Mouse (Mus musculus): ENCODE measurements around the gene Tmem200b. TPM values are rescaled to one million over a fixed set of nuclear protein-coding genes. Genes with fewer than 3 reads are reported as not detected.

The Tmem200b gene
- polyA plus RNA-seq, 1 experiment from 2014 or later: 4.3 TPM

DNA sequence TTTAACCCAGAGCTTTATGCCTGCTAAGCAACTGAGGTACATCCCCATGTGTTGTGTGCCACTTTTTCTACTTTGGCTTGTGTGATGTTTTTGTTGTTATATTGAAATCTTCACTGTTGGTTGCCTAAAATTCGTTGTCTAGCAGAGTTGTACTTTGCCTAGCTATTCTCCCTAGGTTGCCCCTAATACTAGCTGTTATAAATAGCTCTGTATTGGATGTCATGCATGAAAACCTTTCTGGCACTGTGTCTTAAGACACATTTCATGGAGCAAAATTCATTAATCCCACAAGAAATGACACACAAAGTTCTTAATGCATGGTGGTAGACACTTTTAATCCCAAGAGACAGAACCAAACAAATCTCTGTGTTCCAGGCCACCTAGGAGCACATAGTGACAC lies 41.9 kb upstream of the Tmem200b start:
- no peaks in the 10 kb centered on the region for H3K27me3 ChIP-seq (ENCODE audit: control insufficient read depth, insufficient read depth, low read length)
- no peak overlapping the region for H3K4me2 ChIP-seq (ENCODE audit: low read length)
- no peak for ATAC-seq (ENCODE audit: insufficient number of reproducible peaks, insufficient read depth, low FRiP score, low read depth)
- H3K36me3 ChIP-seq (ENCODE audit: control insufficient read depth, insufficient read depth, low read length): peaks cover 2% of the 10 kb centered on the region; the same call in 1 of the 2 replicates
- no peak overlapping the region; a peak in 1 of 4 replicates for H3K27ac ChIP-seq (replicated peaks in 1 of 2; ENCODE audit: control insufficient read depth in 1 of 2, insufficient read depth in 1 of 2, low read depth in 2 of 2, low read length in 2 of 2)
- no peak overlapping the region for H3K4me3 ChIP-seq (ENCODE audit: control insufficient read depth in 1 of 2, insufficient read depth in 1 of 2, low read depth in 1 of 2, low read length in 2 of 2)
- H3K4me1 ChIP-seq (ENCODE audit: control insufficient read depth in 2 of 2, insufficient read depth in 2 of 2, low read length in 2 of 2): peaks cover 10 to 74% of the 10 kb centered on the region in 2 experiments
- H3K9me3 ChIP-seq (ENCODE audit: control insufficient read depth, low read length): no peaks in the 10 kb centered on the region
- no peak overlapping the region for H3K9ac ChIP-seq (ENCODE audit: low read length)
- WGBS: 54% methylated on average over 1 of the region's 1 CpGs

DNA sequence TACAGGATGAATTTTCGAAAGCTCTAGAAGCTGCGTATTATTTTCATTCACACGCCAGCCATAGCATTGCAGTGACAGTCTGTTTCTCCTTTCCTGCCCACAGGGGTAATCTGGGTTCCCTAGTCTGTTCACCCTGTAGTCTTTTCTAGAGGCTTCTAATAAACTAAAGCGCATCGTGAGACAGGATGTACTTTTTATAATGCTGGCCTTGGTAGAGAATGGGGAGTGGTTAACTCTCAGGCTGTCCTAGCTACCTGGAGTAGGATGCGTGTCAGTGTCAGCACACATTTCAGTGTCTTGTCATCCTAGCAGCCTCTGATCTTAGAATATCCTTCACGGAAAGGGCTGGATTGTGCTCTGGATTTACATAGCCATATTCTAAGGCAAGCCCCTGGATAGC lies 40.3 kb upstream of the Tmem200b start:
- peaks cover 13 to 67% of the 10 kb centered on the region in 2 experiments for H3K4me1 ChIP-seq (ENCODE audit: control insufficient read depth in 2 of 2, insufficient read depth in 2 of 2, low read length in 2 of 2)
- H3K36me3 ChIP-seq (ENCODE audit: control insufficient read depth, insufficient read depth, low read length): peaks cover 18% of the 10 kb centered on the region
- no peak overlapping the region for H3K9ac ChIP-seq (ENCODE audit: low read length)
- ATAC-seq (ENCODE audit: insufficient number of reproducible peaks, insufficient read depth, low FRiP score, low read depth): no peak
- H3K27me3 ChIP-seq (ENCODE audit: control insufficient read depth, insufficient read depth, low read length): no peaks in the 10 kb centered on the region
- whole genome bisulfite sequencing: 83% methylated on average over 7 of the region's 7 CpGs
- no peak overlapping the region for H3K4me3 ChIP-seq (ENCODE audit: control insufficient read depth in 1 of 2, insufficient read depth in 1 of 2, low read depth in 1 of 2, low read length in 2 of 2)
- no peak overlapping the region for H3K4me2 ChIP-seq (ENCODE audit: low read length)
- H3K9me3 ChIP-seq (ENCODE audit: control insufficient read depth, low read length): no peaks in the 10 kb centered on the region
- H3K27ac ChIP-seq (replicated peaks in 1 of 2; ENCODE audit: control insufficient read depth in 1 of 2, insufficient read depth in 1 of 2, low read depth in 2 of 2, low read length in 2 of 2): no peak overlapping the region

DNA sequence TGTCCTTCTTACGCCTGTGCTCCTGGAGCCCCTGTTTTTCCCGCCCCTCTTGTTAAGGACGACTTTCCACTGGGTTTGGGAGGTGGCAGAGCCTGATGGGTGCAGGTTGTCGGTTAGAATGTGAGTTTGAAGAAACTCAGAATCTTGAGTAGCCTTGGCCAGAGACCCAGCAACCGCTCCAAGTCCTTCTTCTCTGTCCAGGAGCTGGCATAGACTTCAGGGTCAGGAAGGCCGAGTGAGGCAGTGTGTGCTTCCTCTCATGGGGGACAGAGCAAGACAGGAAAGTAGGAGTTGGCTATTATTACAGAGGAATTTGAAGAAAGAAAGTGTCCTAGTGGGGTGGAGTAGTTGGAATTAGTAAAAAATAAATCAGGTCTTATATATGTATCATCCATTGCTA lies 38.0 kb upstream of the Tmem200b start:
- Histone ChIP-seq H3K27ac (replicated peaks in 1 of 2; ENCODE audit: control insufficient read depth in 1 of 2, insufficient read depth in 1 of 2, low read depth in 2 of 2, low read length in 2 of 2) (no peak overlapping the region), H3K27me3 (ENCODE audit: control insufficient read depth, insufficient read depth, low read length) (no peaks in the 10 kb centered on the region), H3K36me3 (ENCODE audit: control insufficient read depth, insufficient read depth, low read length) (peaks cover 27% of the 10 kb centered on the region), H3K4me1 (ENCODE audit: control insufficient read depth in 2 of 2, insufficient read depth in 2 of 2, low read length in 2 of 2) (peaks cover 8 to 53% of the 10 kb centered on the region in 2 experiments; a peak in 3 of 4 replicates), H3K4me2 (ENCODE audit: low read length) (no peak overlapping the region), H3K9ac (ENCODE audit: low read length) (no peak overlapping the region), H3K4me3 (ENCODE audit: control insufficient read depth in 1 of 2, insufficient read depth in 1 of 2, low read depth in 1 of 2, low read length in 2 of 2) (no peak overlapping the region), H3K9me3 (ENCODE audit: control insufficient read depth, low read length) (no peaks in the 10 kb centered on the region)
- no peak for ATAC-seq (ENCODE audit: insufficient number of reproducible peaks, insufficient read depth, low FRiP score, low read depth)
- 65% methylated on average over 6 of the region's 6 CpGs for WGBS

- Histone ChIP-seq H3K9ac (ENCODE audit: low read length) (no peak overlapping the region), H3K4me2 (ENCODE audit: low read length) (no peak overlapping the region), H3K27ac (replicated peaks in 1 of 2; ENCODE audit: control insufficient read depth in 1 of 2, insufficient read depth in 1 of 2, low read depth in 2 of 2, low read length in 2 of 2) (no peak overlapping the region), H3K27me3 (ENCODE audit: control insufficient read depth, insufficient read depth, low read length) (no peaks in the 10 kb centered on the region), H3K4me3 (ENCODE audit: control insufficient read depth in 1 of 2, insufficient read depth in 1 of 2, low read depth in 1 of 2, low read length in 2 of 2) (no peak overlapping the region), H3K9me3 (ENCODE audit: control insufficient read depth, low read length) (no peaks in the 10 kb centered on the region), H3K36me3 (ENCODE audit: control insufficient read depth, insufficient read depth, low read length) (peaks cover 37% of the 10 kb centered on the region), H3K4me1 (ENCODE audit: control insufficient read depth in 2 of 2, insufficient read depth in 2 of 2, low read length in 2 of 2) (peaks cover 10 to 42% of the 10 kb centered on the region in 2 experiments; a peak in 3 of 4 replicates)
- no peak for ATAC-seq (ENCODE audit: insufficient number of reproducible peaks, insufficient read depth, low FRiP score, low read depth)
- 64% methylated on average over 6 of the region's 6 CpGs for WGBS
Observed at GRCm38 (mm10) chr4:131885376-131885775, 36.2 kb upstream of the Tmem200b start.

GRCm38 (mm10) chr4:131888564-131888963 lies 33.0 kb upstream of the Tmem200b start:
- peaks cover 65% of the 10 kb centered on the region for H3K36me3 ChIP-seq (ENCODE audit: control insufficient read depth, insufficient read depth, low read length)
- H3K4me2 ChIP-seq (ENCODE audit: low read length): no peak overlapping the region
- H3K9me3 ChIP-seq (ENCODE audit: control insufficient read depth, low read length): no peaks in the 10 kb centered on the region
- ATAC-seq (ENCODE audit: insufficient number of reproducible peaks, insufficient read depth, low FRiP score, low read depth): no peak
- no peak overlapping the region for H3K27ac ChIP-seq (replicated peaks in 1 of 2; ENCODE audit: control insufficient read depth in 1 of 2, insufficient read depth in 1 of 2, low read depth in 2 of 2, low read length in 2 of 2)
- H3K4me3 ChIP-seq (ENCODE audit: control insufficient read depth in 1 of 2, insufficient read depth in 1 of 2, low read depth in 1 of 2, low read length in 2 of 2): no peak overlapping the region
- 23% methylated on average over 1 of the region's 1 CpGs for WGBS
- H3K4me1 ChIP-seq (ENCODE audit: control insufficient read depth in 2 of 2, insufficient read depth in 2 of 2, low read length in 2 of 2): peaks cover 6 to 23% of the 10 kb centered on the region in 2 experiments; a peak in 3 of 4 replicates
- H3K9ac ChIP-seq (ENCODE audit: low read length): no peak overlapping the region
- no peaks in the 10 kb centered on the region for H3K27me3 ChIP-seq (ENCODE audit: control insufficient read depth, insufficient read depth, low read length)

DNA sequence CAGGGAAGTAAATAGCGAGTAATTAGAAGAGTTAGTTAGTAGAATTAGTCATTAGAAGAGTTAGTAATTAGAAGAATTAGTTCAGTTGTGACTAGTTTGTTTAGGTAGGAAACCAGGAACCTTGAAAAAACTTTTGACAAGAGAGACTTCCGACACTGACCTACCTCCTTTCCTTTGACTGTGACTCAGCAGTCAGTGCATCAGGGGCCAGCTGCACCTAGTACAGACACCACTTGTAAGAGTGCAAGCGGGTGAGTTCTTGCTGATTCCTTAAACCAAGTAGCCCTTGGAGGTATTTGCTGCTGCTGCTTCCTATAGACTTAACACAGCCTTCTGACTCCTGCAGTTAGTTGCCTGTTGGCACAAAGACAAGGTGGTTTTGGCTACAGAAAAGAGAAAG lies 30.9 kb upstream of the Tmem200b start:
- Histone ChIP-seq H3K36me3 (ENCODE audit: control insufficient read depth, insufficient read depth, low read length) (peaks cover 69% of the 10 kb centered on the region), H3K4me1 (ENCODE audit: control insufficient read depth in 2 of 2, insufficient read depth in 2 of 2, low read length in 2 of 2) (0 out of 4 replicates have a peak, but pooled peaks cover 2 to 4% of the 10 kb centered on the region in 2 experiments), H3K27me3 (ENCODE audit: control insufficient read depth, insufficient read depth, low read length) (no peaks in the 10 kb centered on the region), H3K27ac (replicated peaks in 1 of 2; ENCODE audit: control insufficient read depth in 1 of 2, insufficient read depth in 1 of 2, low read depth in 2 of 2, low read length in 2 of 2) (no peak overlapping the region), H3K4me3 (ENCODE audit: control insufficient read depth in 1 of 2, insufficient read depth in 1 of 2, low read depth in 1 of 2, low read length in 2 of 2) (no peak overlapping the region), H3K4me2 (ENCODE audit: low read length) (no peak overlapping the region), H3K9me3 (ENCODE audit: control insufficient read depth, low read length) (no peaks in the 10 kb centered on the region), H3K9ac (ENCODE audit: low read length) (no peak overlapping the region)
- ATAC-seq (ENCODE audit: insufficient number of reproducible peaks, insufficient read depth, low FRiP score, low read depth): no peak
- WGBS: 77% methylated on average over 3 of the region's 3 CpGs

DNA sequence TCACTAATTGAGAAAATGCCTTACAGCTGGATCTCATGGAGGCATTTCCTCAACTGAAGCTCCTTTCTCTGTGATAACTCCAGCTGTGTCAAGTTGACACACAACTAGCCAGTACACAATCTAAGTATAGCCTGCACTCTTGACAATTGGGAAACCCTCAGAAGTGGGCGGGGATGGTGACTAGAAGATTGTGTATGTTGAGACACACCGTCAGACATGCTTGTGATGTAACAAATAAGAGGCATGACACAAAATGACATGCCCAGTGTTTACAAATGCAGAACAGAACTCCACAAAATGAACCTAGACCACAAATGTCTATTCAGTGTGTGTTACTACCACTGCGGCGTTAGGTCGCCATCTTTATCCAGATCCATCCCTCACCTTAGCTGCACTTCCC lies 24.5 kb upstream of the Tmem200b start:
- H3K4me2 ChIP-seq (ENCODE audit: low read length): no peak overlapping the region
- no peaks in the 10 kb centered on the region for H3K27me3 ChIP-seq (ENCODE audit: control insufficient read depth, insufficient read depth, low read length)
- H3K27ac ChIP-seq (replicated peaks in 1 of 2; ENCODE audit: control insufficient read depth in 1 of 2, insufficient read depth in 1 of 2, low read depth in 2 of 2, low read length in 2 of 2): no peak overlapping the region
- ATAC-seq (ENCODE audit: insufficient number of reproducible peaks, insufficient read depth, low FRiP score, low read depth): no peak
- 94% methylated on average over 5 of the region's 5 CpGs for WGBS
- no peak overlapping the region for H3K4me3 ChIP-seq (ENCODE audit: control insufficient read depth in 1 of 2, insufficient read depth in 1 of 2, low read depth in 1 of 2, low read length in 2 of 2)
- no peak overlapping the region for H3K9ac ChIP-seq (ENCODE audit: low read length)
- peaks cover 83% of the 10 kb centered on the region for H3K36me3 ChIP-seq (ENCODE audit: control insufficient read depth, insufficient read depth, low read length)
- H3K9me3 ChIP-seq (ENCODE audit: control insufficient read depth, low read length): no peaks in the 10 kb centered on the region
- 0 out of 4 replicates have a peak, but pooled peaks cover 0 to 9% of the 10 kb centered on the region in 2 experiments for H3K4me1 ChIP-seq (ENCODE audit: control insufficient read depth in 2 of 2, insufficient read depth in 2 of 2, low read length in 2 of 2)

GRCm38 (mm10) chr4:131897787-131898186 lies 23.8 kb upstream of the Tmem200b start:
- H3K9ac ChIP-seq (ENCODE audit: low read length): no peak overlapping the region
- H3K4me1 ChIP-seq (ENCODE audit: control insufficient read depth in 2 of 2, insufficient read depth in 2 of 2, low read length in 2 of 2): 0 out of 4 replicates have a peak, but pooled peaks cover 0 to 9% of the 10 kb centered on the region in 2 experiments
- no peak overlapping the region for H3K4me3 ChIP-seq (ENCODE audit: control insufficient read depth in 1 of 2, insufficient read depth in 1 of 2, low read depth in 1 of 2, low read length in 2 of 2)
- no peak overlapping the region for H3K4me2 ChIP-seq (ENCODE audit: low read length)
- peaks cover 83% of the 10 kb centered on the region for H3K36me3 ChIP-seq (ENCODE audit: control insufficient read depth, insufficient read depth, low read length)
- no peak for ATAC-seq (ENCODE audit: insufficient number of reproducible peaks, insufficient read depth, low FRiP score, low read depth)
- H3K27me3 ChIP-seq (ENCODE audit: control insufficient read depth, insufficient read depth, low read length): no peaks in the 10 kb centered on the region
- H3K9me3 ChIP-seq (ENCODE audit: control insufficient read depth, low read length): no peaks in the 10 kb centered on the region
- H3K27ac ChIP-seq (replicated peaks in 1 of 2; ENCODE audit: control insufficient read depth in 1 of 2, insufficient read depth in 1 of 2, low read depth in 2 of 2, low read length in 2 of 2): no peak overlapping the region
- 93% methylated on average over 8 of the region's 8 CpGs for WGBS

All from heart, embryonic 14.5 days (tissue).